Mouse (Mus musculus) embryonic facial prominence, embryonic 15.5 days (tissue): ENCODE results near the gene Hesx1. TPM values are rescaled to one million over a fixed set of nuclear protein-coding genes. Genes with fewer than 3 reads are reported as not detected.

Experiments used
- polyA plus RNA-seq: library from polyadenylated mRNA; unstranded; fragments of >200 nt; fragmentation: Nextera tagmentation; extraction: Ambion mirVana; gene quantifications from 2 replicates; pipeline ENCODE4 v1.2.1, GENCODE M21; 2015

Gene Hesx1
- polyA plus RNA-seq, 1 experiment from 2014 or later, result 0.28 TPM

Other genes with a start within 250 kb of the Hesx1 start
- 0.11 TPM in 1 of 2 replicates, not detected in the other for gene Asb14, start 99.9 kb upstream of the Hesx1 start, polyA plus RNA-seq
- 39.3 and 47.7 TPM in 2 replicates for gene Appl1, start 23.2 kb upstream of the Hesx1 start, polyA plus RNA-seq
- gene Il17rd, start 44.5 kb downstream of the Hesx1 start, polyA plus RNA-seq, result 3.9 and 4.4 TPM in 2 replicates
- 16.2 and 17.1 TPM in 2 replicates for gene Arhgef3, start 120.5 kb downstream of the Hesx1 start, polyA plus RNA-seq